Mouse (Mus musculus) c-Kit-negative CD71-positive TER-119-positive erythroid progenitor cells, embryonic 14.5 days (primary cell): ENCODE measurements around the gene Gm16434.
"Not testable (repeated sequence)": the region's sequence is repeated elsewhere in the genome, so short reads cannot be mapped to it uniquely, and the experiment has no call there.

Experiments used
- DNase-seq: peaks from one replicate; pipeline ENCODE4 v3.0.0-alpha.2; 2013; ENCODE audit warnings: low read depth, low spot score

Gene Gm16434

DNA sequence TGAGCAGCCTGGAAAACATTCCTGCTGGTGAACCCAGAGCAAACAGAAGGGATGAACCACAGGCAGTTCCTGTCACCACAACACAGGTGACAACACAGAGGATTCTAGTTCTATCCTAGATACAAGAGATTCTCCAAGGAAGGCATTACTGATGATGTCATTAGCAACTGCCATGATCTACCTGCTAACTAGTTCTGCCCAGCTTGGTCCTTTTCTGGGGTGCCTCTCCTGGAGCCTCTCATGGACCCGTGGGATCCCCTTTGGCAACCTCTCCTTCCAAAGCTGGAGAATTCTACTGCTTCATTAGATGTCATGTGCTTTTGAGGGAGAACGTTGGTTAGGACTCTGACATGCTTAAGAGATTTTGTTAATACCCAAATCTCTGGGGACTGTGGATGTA is at the start of gene Gm16434:
TSS of gene Gm16434 (minus strand) at position 101 of the 400 bp plus-strand sequence.
- not testable (repeated sequence) for DNase-seq

GRCm38 (mm10) chr14:7243498-7243897 is 49.2 kb upstream of the Gm16434 start:
- DNase-seq: not testable (repeated sequence)

DNA sequence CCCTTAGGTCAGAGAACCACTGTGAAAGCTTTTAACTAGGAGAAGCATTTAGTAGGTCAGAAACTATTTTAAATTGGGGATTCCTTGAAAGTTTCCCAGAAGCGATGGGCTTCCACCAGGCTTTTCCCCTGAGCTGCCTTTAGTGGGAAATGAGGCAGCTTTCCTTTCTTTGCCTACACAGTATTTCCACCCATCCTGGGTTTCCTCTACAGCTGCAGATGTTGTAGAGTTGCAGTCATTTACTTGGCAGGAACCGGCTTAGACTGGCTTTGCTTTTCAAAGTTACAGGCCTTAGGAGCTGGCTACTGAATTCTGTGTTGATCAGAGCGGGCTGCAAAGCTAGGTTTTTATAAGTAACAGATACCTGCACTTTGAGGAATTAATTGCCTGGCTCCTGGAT is 5.7 kb upstream of the Gm16434 start:
- DNase-seq: not testable (repeated sequence)

DNA sequence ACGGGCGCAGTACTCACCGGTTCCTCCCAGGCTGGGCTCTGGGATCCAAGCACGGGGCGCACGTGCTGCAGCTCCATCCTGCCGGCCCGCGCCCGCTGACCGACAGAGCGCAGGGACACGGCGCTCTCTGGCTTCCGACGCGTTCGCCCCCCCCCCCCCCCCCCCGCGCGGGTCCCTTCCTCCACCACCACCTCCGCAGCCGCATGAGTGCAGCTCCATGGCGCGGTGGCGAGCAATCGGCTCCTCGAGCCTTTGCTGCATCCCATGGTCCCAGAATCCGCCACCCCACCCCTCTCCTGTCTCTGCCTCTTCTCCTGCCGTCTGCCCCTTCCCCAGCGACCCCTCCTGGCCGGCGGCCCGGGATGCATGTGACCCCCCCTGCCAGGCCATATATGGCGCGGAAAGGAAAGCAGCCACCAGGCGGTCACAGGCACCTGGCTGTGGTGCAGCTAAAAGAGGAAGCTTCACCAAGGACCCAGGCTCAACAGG is 19.8 kb downstream of the Gm16434 start, which contains the start of gene Gm3512:
TSS of gene Gm3512 (minus strand) at position 51 of the 489 bp plus-strand sequence.
- not testable (repeated sequence) for DNase-seq
